Mouse (Mus musculus) c-Kit-positive CD71-positive TER-119-positive erythroid progenitor cells, embryonic 14.5 days (primary cell): Measurements from ENCODE around the gene Crk.

Source experiments
- DNase-seq: peaks from one replicate; pipeline ENCODE4 v3.0.0-alpha.2; 2013; ENCODE audit warnings: low spot score

The Crk gene

DNA sequence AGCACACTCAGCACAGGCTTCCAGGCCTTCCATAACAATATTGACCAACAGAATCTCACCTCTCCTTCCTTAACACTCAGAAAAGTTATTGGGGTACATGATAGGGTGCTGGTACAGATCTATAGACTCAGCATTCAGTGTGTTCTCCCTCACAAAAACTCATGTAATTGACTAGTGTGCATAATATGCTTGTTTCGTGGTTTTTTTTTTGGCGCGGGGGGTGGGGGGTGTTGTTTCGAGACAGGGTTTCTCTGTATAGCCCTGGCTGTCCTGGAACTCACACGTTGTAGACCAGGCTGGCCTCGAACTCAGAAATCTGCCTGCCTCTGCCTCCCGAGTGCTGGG lies 59.4 kb downstream of the Crk start:
- DNase-seq: no peak

DNA sequence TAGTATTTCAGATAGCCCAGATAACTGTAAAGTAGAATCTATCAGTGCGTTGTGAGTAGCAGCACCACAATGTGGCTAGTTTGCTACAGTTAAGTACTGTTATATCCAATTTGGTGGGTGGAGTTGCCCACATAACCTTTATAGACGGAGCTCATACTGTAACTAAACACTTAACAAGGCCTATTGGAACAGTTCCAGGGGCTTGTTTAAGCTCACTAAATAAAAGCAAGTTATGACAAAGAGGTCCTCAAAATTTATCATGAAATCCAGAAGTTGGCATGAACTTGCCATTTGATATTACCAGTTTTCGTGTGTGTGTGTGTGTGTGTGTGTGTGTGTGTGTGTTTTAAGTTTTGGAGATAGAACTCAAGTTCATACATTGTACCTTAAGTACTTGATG lies 61.1 kb downstream of the Crk start:
- no peak for DNase-seq

DNA sequence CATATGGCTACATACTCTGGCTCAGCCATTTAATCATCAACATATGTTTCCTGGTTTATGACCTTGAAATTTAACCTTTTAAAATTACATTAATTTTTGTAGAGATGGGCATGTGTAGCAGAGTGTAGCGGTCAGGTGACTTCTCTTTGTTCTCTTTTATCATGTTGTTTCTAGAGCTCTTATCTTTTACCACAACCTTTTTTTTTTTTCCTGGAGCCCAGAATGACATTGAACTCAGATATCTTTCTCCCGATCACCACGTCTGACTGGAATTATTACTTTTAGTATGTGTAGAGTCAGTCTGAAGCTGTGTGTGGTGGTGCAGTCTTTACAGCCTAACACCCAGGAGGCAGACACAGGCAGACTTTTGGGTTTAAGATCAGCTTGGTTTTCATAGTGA lies 62.6 kb downstream of the Crk start:
- DNase-seq: no peak

- no peak for DNase-seq
Observed at GRCm38 (mm10) chr11:75744761-75745160, 65.7 kb downstream of the Crk start.

- DNase-seq: no peak
Observed at GRCm38 (mm10) chr11:75750537-75750936, 71.5 kb downstream of the Crk start.

DNA sequence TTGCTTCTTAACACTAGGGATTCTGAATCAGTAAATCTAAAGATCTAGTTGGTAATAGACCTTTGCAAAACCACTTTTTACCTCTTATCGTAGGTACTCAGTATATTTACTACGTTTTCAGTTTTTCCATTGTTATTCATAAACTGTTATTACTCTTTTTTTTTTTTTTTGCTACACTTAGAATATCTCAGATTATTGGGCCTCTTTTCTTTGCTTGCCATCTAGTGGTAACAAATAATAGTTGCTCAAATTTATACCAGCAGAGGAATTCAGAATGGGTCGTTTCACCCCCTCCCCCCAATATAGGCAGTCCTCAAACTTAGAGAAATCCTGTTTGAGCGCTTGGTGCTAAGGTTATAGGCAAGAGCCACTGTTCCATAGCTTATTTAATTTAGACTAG lies 72.0 kb downstream of the Crk start:
- no peak for DNase-seq
